Mouse (Mus musculus) gastrocnemius, postnatal 25 days (tissue): Measurements from ENCODE around the gene Tmem212. TPM values are rescaled to one million over a fixed set of nuclear protein-coding genes. Genes with fewer than 3 reads are reported as not detected.
"Not testable (repeated sequence)": the region's sequence is repeated elsewhere in the genome, so short reads cannot be mapped to it uniquely, and the experiment has no call there.

ENCODE experiments used
- DNase-seq: peaks from one replicate; pipeline ENCODE4 v3.0.0; 2022
- long read RNA-seq, 2 experiments: library from polyadenylated mRNA; stranded (forward); transcript quantifications; one replicate each; pipeline ENCODE4 v2.0.0; 2021
- total RNA-seq, 2 experiments: library from RNA; stranded (reverse); gene quantifications; 1 replicate in 1 of 2; 2 replicates in 1 of 2; pipeline ENCODE4 v1.2.3; 2021

The Tmem212 gene
- not detected for total RNA-seq
- long read RNA-seq, experiment 1 = 0 reads
- long read RNA-seq, experiment 2 = 0 reads

- DNase-seq = no peak
These were observed at the start of gene Tmem212 for GRCm38 (mm10) chr3:27896318-27896892. Gene Tmem212 (minus strand): TSS chr3:27896368.

GRCm38 (mm10) chr3:27945397-27945796 is 49.2 kb upstream of the Tmem212 start:
- DNase-seq = not testable (repeated sequence)

- DNase-seq = peak; percentile 63
These were observed 46.8 kb upstream of the Tmem212 start for GRCm38 (mm10) chr3:27942991-27943390.

GRCm38 (mm10) chr3:27941634-27942033 is 45.5 kb upstream of the Tmem212 start:
- DNase-seq = no peak

GRCm38 (mm10) chr3:27938381-27939323 is 42.5 kb upstream of the Tmem212 start, which contains the start of gene Pld1:
Gene Pld1 (plus strand): TSS chr3:27938695.
- DNase-seq = peak; percentile 93

- no peak for DNase-seq
These were observed 41.3 kb upstream of the Tmem212 start for GRCm38 (mm10) chr3:27937144-27938110.

- no peak for DNase-seq
These were observed 40.6 kb upstream of the Tmem212 start for GRCm38 (mm10) chr3:27936731-27937130.

GRCm38 (mm10) chr3:27935644-27936043 is 39.5 kb upstream of the Tmem212 start:
- no peak for DNase-seq

GRCm38 (mm10) chr3:27932391-27932790 is 36.2 kb upstream of the Tmem212 start:
- no peak for DNase-seq

- no peak for DNase-seq
These were observed 33.1 kb upstream of the Tmem212 start for GRCm38 (mm10) chr3:27929219-27929618.

GRCm38 (mm10) chr3:27924037-27924436 is 27.9 kb upstream of the Tmem212 start:
- DNase-seq = no peak

GRCm38 (mm10) chr3:27921268-27922020 is 25.3 kb upstream of the Tmem212 start:
- DNase-seq = no peak

- DNase-seq = no peak
These were observed 22.7 kb upstream of the Tmem212 start for GRCm38 (mm10) chr3:27918656-27919436.

- DNase-seq = no peak
These were observed 12.8 kb upstream of the Tmem212 start for GRCm38 (mm10) chr3:27909016-27909415.

GRCm38 (mm10) chr3:27908316-27908715 is 12.1 kb upstream of the Tmem212 start:
- DNase-seq = no peak

- no peak for DNase-seq
These were observed 11.1 kb upstream of the Tmem212 start for GRCm38 (mm10) chr3:27907301-27907700.

GRCm38 (mm10) chr3:27906647-27907209 is 10.6 kb upstream of the Tmem212 start:
- no peak for DNase-seq

- peak; percentile 30 for DNase-seq
These were observed 8.6 kb upstream of the Tmem212 start for GRCm38 (mm10) chr3:27904659-27905330.

GRCm38 (mm10) chr3:27901846-27902245 is 5.7 kb upstream of the Tmem212 start:
- DNase-seq = no peak
